Mouse (Mus musculus): ENCODE data around the gene Tmed2.

DNA sequence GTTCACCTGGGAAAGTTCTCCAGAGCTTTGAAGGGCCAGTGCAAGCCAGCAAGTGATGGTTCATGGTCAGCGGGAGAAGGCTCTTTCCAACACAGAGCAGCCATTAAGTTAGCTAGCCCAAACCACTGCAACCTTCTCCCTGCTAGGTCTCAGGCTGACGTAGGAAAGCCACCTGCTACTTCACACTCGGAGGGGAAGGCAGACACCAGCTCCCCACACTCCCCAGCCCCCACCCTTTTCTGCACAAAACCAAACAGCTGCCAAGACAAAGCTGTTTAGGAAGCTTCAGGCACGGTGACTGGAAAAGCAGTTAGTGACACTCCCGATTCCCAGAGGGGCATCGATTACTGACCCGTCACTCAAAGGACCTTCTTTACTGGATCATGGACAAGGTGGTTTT, 44.9 kb upstream of the Tmed2 start:
- no peak for TF ChIP-seq CTCF (IDR thresholded peaks at IDR 0.05; ENCODE audit: low read depth)
- no peak for TF ChIP-seq EP300 (IDR thresholded peaks at IDR 0.05; ENCODE audit: low read depth)
